Mouse (Mus musculus): ENCODE results near the gene Spon1.

DNA sequence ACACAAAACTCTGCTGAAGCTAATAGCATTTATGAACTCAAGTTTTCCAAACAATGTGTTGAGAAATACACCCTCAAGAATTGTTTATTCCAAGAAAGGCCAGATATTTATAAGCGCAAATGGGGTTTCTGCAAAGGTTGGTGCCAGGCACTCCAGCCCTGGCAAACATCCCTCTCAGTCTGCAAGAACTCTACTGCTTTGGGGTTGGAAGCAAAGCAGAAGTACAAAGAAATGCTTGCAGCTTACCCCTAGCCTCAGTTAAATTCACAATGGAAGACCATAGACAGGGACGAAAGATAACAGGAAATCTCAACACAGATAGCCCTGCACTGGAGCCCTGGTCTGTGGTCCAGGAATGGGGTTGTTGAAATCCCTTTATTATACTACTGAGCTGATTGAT is 135.7 kb downstream of the Spon1 start:
- TF ChIP-seq ZKSCAN1 (IDR thresholded peaks at IDR 0.05; ENCODE audit: low read depth, low read length) (no peak), POLR2A (IDR thresholded peaks at IDR 0.05; ENCODE audit: control insufficient read depth in 1 of 2, insufficient read depth in 1 of 2, low read depth in 1 of 2, low read length in 2 of 2, poor library complexity in 1 of 2) (no peak), EP300 (IDR thresholded peaks at IDR 0.05; ENCODE audit: low read depth in 1 of 2, low read length in 2 of 2) (no peak)

Measured in MEL (cell line).